Mouse (Mus musculus) forebrain, embryonic 15.5 days (tissue): Measurements from ENCODE around the gene Gadl1. TPM values are rescaled to one million over a fixed set of nuclear protein-coding genes. Genes with fewer than 3 reads are reported as not detected.
"Not testable (repeated sequence)": the region's sequence is repeated elsewhere in the genome, so short reads cannot be mapped to it uniquely, and the experiment has no call there.

ENCODE experiments used
- ATAC-seq: fragments of 200-750 bp; cut with Nextera tagmentation; replicated peaks from 2 replicates; pipeline ENCODE4 v1.8.0; 2017; ENCODE audit warnings: mild to moderate bottlenecking, moderate TSS enrichment, moderate library complexity
- H3K27ac ChIP-seq: fragments of 300-500 bp; sonication (generic); replicated peaks from 2 replicates; pipeline ENCODE4 v1.5.1; 2015; ENCODE audit warnings: mild to moderate bottlenecking, inconsistent platforms
- H3K27me3 ChIP-seq: fragments of 300-500 bp; sonication (generic); 2 replicates; pipeline ENCODE4 v1.6.1; 2015; ENCODE audit warnings: inconsistent platforms
- H3K36me3 ChIP-seq: fragments of 300-500 bp; sonication (generic); 2 replicates; pipeline ENCODE4 v1.6.1; 2015; ENCODE audit warnings: mild to moderate bottlenecking, inconsistent platforms
- H3K4me1 ChIP-seq: fragments of 300-500 bp; sonication (generic); 2 replicates; pipeline ENCODE4 v1.6.1; 2015; ENCODE audit warnings: inconsistent platforms
- H3K4me2 ChIP-seq: fragments of 300-500 bp; sonication (generic); replicated peaks from 2 replicates; pipeline ENCODE4 v1.6.1; 2015; ENCODE audit warnings: mild to moderate bottlenecking, inconsistent platforms
- H3K4me3 ChIP-seq: fragments of 300-500 bp; sonication (generic); 2 replicates; pipeline ENCODE4 v1.5.1; 2015; ENCODE audit warnings: mild to moderate bottlenecking, inconsistent platforms
- H3K9ac ChIP-seq: fragments of 300-500 bp; sonication (generic); replicated peaks from 2 replicates; pipeline ENCODE4 v1.6.1; 2015; ENCODE audit warnings: mild to moderate bottlenecking, inconsistent platforms
- H3K9me3 ChIP-seq: fragments of 300-500 bp; sonication (generic); 2 replicates; pipeline ENCODE4 v1.6.1; 2016; ENCODE audit warnings: inconsistent platforms
- WGBS: fragments of 180-500 bp; shearing (Covaris S2); methylation state at CpG from one replicate; pipeline ENCODE4 v1.1.7; 2015; ENCODE audit warnings: mixed read lengths; 5-methylcytosine and 5-hydroxymethylcytosine counted together
- polyA plus RNA-seq: library from polyadenylated mRNA; unstranded; fragments of >200 nt; fragmentation: Nextera tagmentation; extraction: Ambion mirVana; gene quantifications from 2 replicates; pipeline ENCODE4 v1.2.1, GENCODE M21; 2015

Gadl1 gene
- polyA plus RNA-seq, 1 experiment from 2014 or later: 0.25 TPM

DNA sequence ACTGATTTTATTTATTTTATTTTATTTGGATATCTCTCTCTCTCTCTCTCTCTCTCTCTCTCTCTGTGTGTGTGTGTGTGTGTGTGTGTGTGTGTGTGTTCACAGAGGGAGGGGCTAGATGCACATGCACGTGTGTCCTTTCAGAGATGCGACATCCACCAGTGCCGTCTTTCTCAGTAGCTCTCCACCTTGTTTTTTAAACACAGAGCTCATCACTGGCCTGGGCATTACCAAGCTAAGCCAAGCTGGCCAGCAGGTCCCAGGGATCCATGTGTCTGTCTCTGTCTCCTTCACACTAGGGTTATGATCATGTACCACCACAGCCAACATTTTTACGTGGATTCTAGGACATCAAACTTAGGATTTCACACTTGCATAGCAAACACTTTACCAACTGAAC is 130.7 kb downstream of the Gadl1 start:
- H3K4me2 ChIP-seq: no peak overlapping the region
- no peak for ATAC-seq
- H3K36me3 ChIP-seq: no peaks in the 10 kb centered on the region
- no peak overlapping the region for H3K27ac ChIP-seq
- H3K9me3 ChIP-seq: no peaks in the 10 kb centered on the region
- H3K4me1 ChIP-seq: no peaks in the 10 kb centered on the region
- WGBS: 76% methylated on average over 4 of the region's 4 CpGs
- no peak overlapping the region for H3K9ac ChIP-seq
- no peaks in the 10 kb centered on the region for H3K27me3 ChIP-seq
- H3K4me3 ChIP-seq: no peak overlapping the region

DNA sequence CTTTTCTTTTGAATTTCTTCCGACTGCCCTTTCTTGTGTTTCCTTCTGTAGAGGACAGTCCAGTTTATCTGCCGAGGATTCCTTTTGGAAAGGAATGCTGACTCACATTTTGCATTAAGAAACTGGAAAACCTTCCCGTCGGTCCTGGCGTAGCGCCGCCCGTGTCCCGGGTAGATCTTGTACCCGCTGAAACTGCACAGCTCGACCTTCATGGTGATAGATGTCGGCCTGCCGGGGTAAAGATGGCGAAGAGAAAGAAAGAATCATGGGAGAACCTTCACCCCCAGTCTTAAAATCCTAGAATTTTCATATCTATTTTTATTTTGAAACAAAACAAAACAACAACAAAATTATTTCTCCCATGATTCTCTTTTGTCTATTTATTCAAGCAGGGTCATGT is 131.6 kb downstream of the Gadl1 start:
- H3K27me3 ChIP-seq, H3K4me2 ChIP-seq, H3K4me3 ChIP-seq, H3K9ac ChIP-seq, ATAC-seq, H3K4me1 ChIP-seq, H3K9me3 ChIP-seq, H3K27ac ChIP-seq, H3K36me3 ChIP-seq: not testable (repeated sequence)
- 91% methylated on average over 14 of the region's 14 CpGs for WGBS

DNA sequence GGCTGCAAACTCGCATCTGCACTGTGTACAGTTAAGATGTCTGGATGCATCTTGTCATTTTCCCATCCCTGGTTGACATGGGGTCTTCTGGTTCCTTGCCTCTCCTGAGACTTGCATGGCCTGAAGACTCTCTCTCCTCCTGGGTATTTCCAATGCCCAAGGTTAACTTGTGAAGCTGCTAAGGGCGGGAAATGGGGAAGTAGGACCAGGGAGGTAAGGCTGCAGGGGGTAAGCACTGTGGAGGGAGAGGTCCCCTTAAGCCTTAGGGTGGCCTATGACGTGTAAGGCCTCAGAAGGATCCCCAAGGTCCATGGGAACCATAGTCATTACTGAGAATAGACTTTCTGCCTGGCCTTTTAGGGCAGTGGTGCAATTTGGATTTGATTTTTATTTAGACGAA is 132.1 kb downstream of the Gadl1 start:
- Histone ChIP-seq H3K4me2 (no peak overlapping the region), H3K27ac (no peak overlapping the region), H3K9ac (no peak overlapping the region), H3K4me1 (no peaks in the 10 kb centered on the region), H3K9me3 (no peaks in the 10 kb centered on the region), H3K4me3 (no peak overlapping the region), H3K27me3 (no peaks in the 10 kb centered on the region), H3K36me3 (no peaks in the 10 kb centered on the region)
- 66% methylated on average over 4 of the region's 4 CpGs for WGBS
- no peak for ATAC-seq

DNA sequence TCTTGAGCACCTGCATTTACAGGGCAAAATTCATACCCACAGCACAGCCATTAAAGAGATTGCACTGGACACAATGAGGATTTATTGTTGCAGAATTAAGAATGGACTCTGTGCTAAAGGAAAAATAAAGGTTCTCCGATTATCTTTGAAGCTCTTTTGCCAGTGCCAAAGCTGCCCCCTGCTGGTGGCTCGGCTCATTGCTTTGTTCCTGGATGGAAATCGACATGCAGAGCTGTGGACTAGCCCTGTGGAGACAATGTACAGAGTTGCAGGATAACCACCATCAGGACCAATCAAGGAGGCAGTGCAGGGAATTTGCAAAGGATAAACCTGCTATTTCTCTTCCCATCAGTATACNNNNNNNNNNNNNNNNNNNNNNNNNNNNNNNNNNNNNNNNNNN is 132.5 kb downstream of the Gadl1 start:
- H3K27me3 ChIP-seq: no peaks in the 10 kb centered on the region
- no peaks in the 10 kb centered on the region for H3K4me1 ChIP-seq
- no peak overlapping the region for H3K4me3 ChIP-seq
- no peak overlapping the region for H3K27ac ChIP-seq
- H3K9ac ChIP-seq: no peak overlapping the region
- H3K9me3 ChIP-seq: no peaks in the 10 kb centered on the region
- H3K4me2 ChIP-seq: no peak overlapping the region
- no peak; the same call in 1 of the 2 replicates for ATAC-seq
- WGBS: 11% methylated on average over 3 of the region's 3 CpGs
- H3K36me3 ChIP-seq: no peaks in the 10 kb centered on the region

DNA sequence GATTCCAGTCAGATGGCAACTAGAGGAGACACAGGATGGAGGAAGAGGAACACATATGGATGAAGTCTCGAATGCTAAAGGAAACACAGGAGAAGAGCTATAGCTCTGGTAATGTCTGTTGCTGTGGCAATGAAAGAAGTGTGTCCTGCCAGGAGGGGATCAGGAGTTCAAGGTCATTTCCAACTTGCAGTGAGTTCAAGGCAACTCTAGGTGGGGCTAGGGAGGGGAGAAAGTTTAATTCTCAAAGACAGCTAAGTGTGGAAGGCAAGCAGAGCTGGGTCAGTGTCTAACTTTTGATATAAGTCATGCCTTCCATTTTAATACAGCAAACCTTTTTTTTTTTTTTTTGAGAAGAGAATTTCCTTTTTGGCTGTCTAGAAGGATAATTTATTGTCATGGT is 140.7 kb downstream of the Gadl1 start:
- H3K4me1 ChIP-seq: no peaks in the 10 kb centered on the region
- no peak overlapping the region for H3K4me2 ChIP-seq
- no peak overlapping the region for H3K27ac ChIP-seq
- no peak overlapping the region for H3K9ac ChIP-seq
- no peaks in the 10 kb centered on the region for H3K36me3 ChIP-seq
- no peak overlapping the region for H3K4me3 ChIP-seq
- WGBS: 93% methylated on average over 1 of the region's 1 CpGs
- ATAC-seq: no peak
- no peaks in the 10 kb centered on the region for H3K9me3 ChIP-seq
- H3K27me3 ChIP-seq: no peaks in the 10 kb centered on the region

DNA sequence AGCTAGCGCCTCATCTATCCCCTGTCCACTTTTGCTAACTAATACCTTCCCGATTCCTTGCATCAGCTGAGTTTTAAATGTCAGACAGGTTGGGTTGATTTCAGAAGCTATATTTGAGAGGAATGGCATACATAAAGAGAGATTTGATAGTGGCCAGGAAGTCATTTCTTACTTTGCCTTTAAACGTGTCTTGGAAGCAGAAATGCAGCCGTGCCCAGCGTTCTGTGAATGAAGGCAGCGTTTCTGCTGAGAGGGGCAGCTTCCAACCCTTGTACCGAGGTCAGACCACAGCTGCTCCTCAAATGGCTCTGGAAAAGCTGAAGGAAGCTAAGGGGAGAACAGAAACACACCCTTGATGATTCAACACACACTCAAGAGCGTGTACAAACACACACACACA is 144.7 kb downstream of the Gadl1 start:
- no peaks in the 10 kb centered on the region for H3K27me3 ChIP-seq
- ATAC-seq: no peak
- no peak overlapping the region for H3K27ac ChIP-seq
- no peak overlapping the region for H3K4me3 ChIP-seq
- no peak overlapping the region for H3K4me2 ChIP-seq
- H3K36me3 ChIP-seq: no peaks in the 10 kb centered on the region
- no peaks in the 10 kb centered on the region for H3K4me1 ChIP-seq
- WGBS: 87% methylated on average over 8 of the region's 8 CpGs
- H3K9ac ChIP-seq: no peak overlapping the region
- H3K9me3 ChIP-seq: no peaks in the 10 kb centered on the region

DNA sequence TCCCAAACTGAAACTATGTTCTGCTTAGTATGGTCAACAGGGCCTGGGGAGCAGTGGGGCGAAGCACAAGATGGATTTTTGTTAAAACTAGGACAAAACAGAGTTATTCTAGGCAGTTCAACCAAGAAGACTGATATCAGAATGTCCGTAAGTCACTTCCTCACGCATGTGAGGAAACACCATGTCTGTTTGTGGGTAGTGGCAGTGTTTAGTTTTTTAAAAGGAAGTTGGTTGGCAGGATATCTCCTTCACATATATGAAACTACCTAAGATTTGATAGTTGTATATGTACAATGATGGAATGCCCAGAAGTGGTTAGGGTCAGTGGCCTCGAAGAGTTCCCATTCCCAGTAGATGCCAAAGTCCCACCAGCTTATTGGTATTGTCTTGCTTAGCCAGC is 149.2 kb downstream of the Gadl1 start:
- Histone ChIP-seq H3K27ac (no peak overlapping the region), H3K27me3 (no peaks in the 10 kb centered on the region), H3K9me3 (no peaks in the 10 kb centered on the region), H3K4me1 (no peaks in the 10 kb centered on the region), H3K36me3 (no peaks in the 10 kb centered on the region), H3K9ac (no peak overlapping the region), H3K4me2 (no peak overlapping the region), H3K4me3 (no peak overlapping the region)
- 95% methylated on average over 4 of the region's 4 CpGs for WGBS
- ATAC-seq: no peak

DNA sequence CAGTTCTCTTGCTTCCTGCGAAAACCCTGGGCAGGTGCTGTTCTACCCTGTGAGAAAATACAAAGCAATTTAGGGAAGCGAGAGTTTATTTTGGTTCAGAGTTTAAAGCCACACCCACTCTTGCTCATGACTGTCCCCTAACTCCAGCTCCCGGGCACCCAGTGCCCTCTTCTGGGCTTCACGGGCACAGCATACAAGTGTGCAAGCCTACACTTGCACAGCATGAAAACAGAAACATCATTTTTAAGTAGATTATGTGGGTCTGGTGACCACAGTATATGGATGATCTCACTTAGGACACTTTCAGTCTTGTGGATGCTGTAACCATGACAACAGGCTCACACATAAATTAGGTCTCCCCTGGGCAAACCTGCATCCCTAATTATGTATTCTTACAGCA is 149.9 kb downstream of the Gadl1 start:
- 59% methylated on average over 4 of the region's 4 CpGs for WGBS
- Histone ChIP-seq H3K4me1 (no peaks in the 10 kb centered on the region), H3K27me3 (no peaks in the 10 kb centered on the region), H3K4me2 (no peak overlapping the region), H3K4me3 (no peak overlapping the region), H3K9me3 (no peaks in the 10 kb centered on the region), H3K27ac (no peak overlapping the region), H3K36me3 (no peaks in the 10 kb centered on the region), H3K9ac (no peak overlapping the region)
- 0 out of 2 replicates have a peak, but pooled peaks have one; percentile 29 for ATAC-seq

DNA sequence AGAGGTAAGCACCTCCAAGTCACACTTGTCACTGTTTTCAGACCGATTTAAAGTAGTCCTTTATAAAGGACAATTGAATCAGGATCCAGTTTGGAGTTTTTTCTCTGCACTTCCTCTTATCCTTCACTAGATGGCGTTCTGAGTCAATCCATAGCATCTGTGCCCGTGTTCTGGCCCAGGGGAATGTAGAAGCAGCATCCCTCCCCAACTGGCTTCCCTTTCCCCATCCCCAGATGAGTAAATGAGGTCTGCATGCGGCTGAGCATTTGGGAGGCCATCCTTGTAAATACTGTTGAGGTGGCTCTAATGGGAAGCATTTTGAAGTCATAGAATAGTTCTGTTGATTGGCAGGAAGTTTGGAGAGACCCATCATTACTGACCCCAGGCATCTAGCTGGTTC is 151.4 kb downstream of the Gadl1 start:
- H3K27ac ChIP-seq: no peak overlapping the region
- no peaks in the 10 kb centered on the region for H3K9me3 ChIP-seq
- no peak overlapping the region for H3K4me3 ChIP-seq
- H3K27me3 ChIP-seq: no peaks in the 10 kb centered on the region
- 11% methylated on average over 4 of the region's 4 CpGs for WGBS
- no peak for ATAC-seq
- H3K9ac ChIP-seq: no peak overlapping the region
- no peak overlapping the region for H3K4me2 ChIP-seq
- no peaks in the 10 kb centered on the region for H3K36me3 ChIP-seq
- no peaks in the 10 kb centered on the region for H3K4me1 ChIP-seq

DNA sequence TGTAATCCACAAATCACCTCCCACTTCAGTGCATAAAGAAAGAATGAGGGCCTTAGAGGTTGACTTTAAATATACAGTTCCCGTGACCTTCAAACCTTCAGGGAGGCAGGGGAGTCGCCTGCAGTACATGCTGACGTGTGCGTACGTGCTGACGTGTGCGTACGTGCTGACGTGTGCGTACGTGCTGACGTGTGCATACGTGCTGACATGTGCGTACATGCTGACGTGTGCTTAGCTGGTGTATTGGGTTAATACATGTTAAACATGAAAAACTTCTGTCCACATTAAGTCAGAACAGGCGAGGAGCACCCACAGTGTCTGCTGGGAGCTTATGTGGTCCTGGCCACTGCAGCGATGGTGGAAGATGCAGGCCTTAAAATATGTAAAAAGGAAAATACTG is 155.5 kb downstream of the Gadl1 start:
- no peaks in the 10 kb centered on the region for H3K27me3 ChIP-seq
- no peak overlapping the region for H3K4me3 ChIP-seq
- H3K4me1 ChIP-seq: no peaks in the 10 kb centered on the region
- no peaks in the 10 kb centered on the region for H3K9me3 ChIP-seq
- no peak for ATAC-seq
- no peaks in the 10 kb centered on the region for H3K36me3 ChIP-seq
- no peak overlapping the region for H3K4me2 ChIP-seq
- no peak overlapping the region for H3K9ac ChIP-seq
- 95% methylated on average over 17 of the region's 17 CpGs for WGBS
- H3K27ac ChIP-seq: no peak overlapping the region

DNA sequence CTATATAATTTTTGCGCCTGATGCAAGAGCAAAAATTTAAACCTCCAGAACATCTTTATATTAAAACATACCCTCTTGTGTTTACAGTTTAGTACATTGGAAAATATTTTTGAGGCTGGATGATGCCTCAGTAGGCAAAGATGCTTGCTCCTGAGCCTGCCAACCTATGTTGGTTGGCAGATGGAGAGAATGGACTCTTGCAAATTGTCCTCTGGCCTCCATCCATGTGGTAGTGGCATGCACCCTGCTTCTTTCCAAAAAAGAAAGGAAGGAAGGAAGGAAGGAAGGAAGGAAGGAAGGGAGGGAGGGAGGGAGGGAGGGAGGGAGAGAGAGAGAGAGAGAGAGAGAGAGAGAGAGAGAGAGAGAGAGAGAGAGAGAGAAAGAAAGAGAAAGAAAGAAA is 162.3 kb downstream of the Gadl1 start:
- H3K9me3 ChIP-seq, H3K36me3 ChIP-seq, H3K4me2 ChIP-seq, ATAC-seq, H3K27me3 ChIP-seq, H3K4me3 ChIP-seq, H3K4me1 ChIP-seq, H3K27ac ChIP-seq, H3K9ac ChIP-seq: not testable (repeated sequence)
- 94% methylated on average over 1 of the region's 1 CpGs for WGBS

DNA sequence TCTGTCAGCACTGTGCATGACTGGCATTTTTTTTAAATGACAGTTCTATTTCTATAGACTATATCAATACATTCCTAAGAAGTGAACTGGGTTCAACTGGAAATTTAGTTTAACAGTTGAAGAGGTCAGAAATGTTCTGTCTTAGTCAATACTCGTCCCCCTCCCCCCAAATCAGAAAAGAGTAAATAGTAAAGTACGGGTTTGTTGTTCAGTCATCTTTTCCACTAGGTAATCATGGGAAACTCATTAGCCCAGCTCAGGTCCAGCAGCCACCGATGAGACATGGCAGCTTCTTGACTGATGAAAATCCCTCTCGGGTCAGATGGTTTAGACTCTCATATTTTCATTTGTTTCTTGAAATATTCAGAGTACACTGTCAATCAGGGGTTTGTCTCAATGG is 166.9 kb downstream of the Gadl1 start:
- no peaks in the 10 kb centered on the region for H3K36me3 ChIP-seq

DNA sequence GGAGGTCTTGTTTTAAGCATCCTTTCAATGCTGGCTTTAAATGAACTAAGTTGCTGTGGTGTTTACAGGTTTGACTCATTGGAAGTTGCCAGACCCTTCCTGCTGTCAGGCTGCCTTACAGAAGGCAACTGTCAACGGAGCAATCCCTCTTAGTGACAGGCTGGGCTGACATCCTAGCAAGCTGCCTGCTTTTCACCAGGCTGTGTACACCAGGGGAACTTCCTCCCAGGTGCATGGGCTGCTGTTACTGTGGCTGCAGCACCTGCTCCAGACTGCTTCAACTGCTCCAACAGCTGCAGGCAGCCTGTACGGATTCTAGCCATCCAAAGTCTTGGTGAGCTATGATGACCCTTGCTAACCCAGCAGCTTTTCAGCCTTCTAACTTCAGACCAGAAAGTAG is 167.7 kb downstream of the Gadl1 start:
- Histone ChIP-seq H3K36me3 (no peaks in the 10 kb centered on the region), H3K4me2 (no peak overlapping the region)
- WGBS: 67% methylated on average over 2 of the region's 2 CpGs

More for the DNA sequence above, 166.9 kb downstream of the Gadl1 start:
- no peaks in the 10 kb centered on the region for H3K9me3 ChIP-seq
- H3K4me2 ChIP-seq: no peak overlapping the region
- no peak overlapping the region for H3K4me3 ChIP-seq
- 89% methylated on average over 4 of the region's 4 CpGs for WGBS
- H3K9ac ChIP-seq: no peak overlapping the region
- H3K27ac ChIP-seq: no peak overlapping the region
- H3K4me1 ChIP-seq: peaks cover 8% of the 10 kb centered on the region; the same call in 1 of the 2 replicates
- ATAC-seq: no peak
- no peaks in the 10 kb centered on the region for H3K27me3 ChIP-seq

More for the DNA sequence above, 167.7 kb downstream of the Gadl1 start:
- peak; percentile 57; the same call in 1 of the 2 replicates for ATAC-seq
- H3K4me3 ChIP-seq: no peak overlapping the region
- no peak overlapping the region for H3K9ac ChIP-seq
- H3K27ac ChIP-seq: no peak overlapping the region
- H3K27me3 ChIP-seq: no peaks in the 10 kb centered on the region
- no peaks in the 10 kb centered on the region for H3K9me3 ChIP-seq
- peaks cover 4% of the 10 kb centered on the region; the same call in 1 of the 2 replicates for H3K4me1 ChIP-seq
